Mouse (Mus musculus) lung, postnatal 0 days (tissue): ENCODE measurements around the gene Oas1f.
"Not testable (repeated sequence)": the region's sequence is repeated elsewhere in the genome, so short reads cannot be mapped to it uniquely, and the experiment has no call there.

Experiments used
- CTCF ChIP-seq: IDR thresholded peaks from 2 replicates; pipeline ENCODE4 v1.5.1; 2016; ENCODE audit warnings: antibody characterized with exemption, mild to moderate bottlenecking
- EP300 ChIP-seq: IDR thresholded peaks from 2 replicates; pipeline ENCODE4 v1.6.1; 2016; ENCODE audit warnings: antibody characterized with exemption, mild to moderate bottlenecking, control low read depth

- not testable (repeated sequence) for TF ChIP-seq CTCF, EP300
Observed at GRCm38 (mm10) chr5:120894692-120895091, 47.5 kb downstream of the Oas1f start.
